ENCODE assay signal across 9 mouse cellular contexts in the genomic region with DNA sequence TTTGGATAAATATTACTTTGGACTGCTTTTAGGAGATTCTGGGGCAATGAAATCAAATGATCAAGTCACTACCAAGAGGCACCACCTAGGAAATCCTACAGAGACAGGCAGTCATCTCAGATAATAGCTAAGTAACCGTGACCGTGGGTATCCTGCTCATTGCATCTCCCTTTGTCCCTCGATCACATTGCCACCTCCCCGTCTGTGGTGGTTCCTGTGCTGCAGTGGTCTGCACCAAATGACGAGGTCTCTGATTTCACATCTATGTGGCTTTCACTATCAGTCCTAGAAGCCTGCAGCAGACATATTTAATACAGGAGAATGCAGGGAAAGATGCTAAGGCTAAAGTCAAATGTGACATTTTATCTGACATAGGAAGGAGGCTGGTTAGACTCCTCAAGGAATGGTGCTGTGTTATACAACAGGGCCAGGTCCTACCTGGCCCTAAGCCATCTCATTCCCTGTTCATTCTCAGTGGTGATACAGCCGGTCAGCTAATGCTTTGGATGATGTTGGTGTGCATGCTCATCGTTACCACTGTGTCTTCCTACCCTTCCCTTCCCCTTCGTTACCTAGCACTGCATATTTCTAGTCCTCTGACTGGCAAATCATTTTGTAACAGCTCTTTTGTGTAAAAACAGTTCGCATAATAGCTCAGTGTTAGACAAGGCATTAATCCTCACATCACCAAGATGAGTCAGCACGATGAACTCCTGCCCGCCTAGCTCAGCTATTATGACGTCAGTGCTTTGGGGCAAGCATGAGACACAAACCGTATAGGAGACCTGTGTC.
DNase-seq lines count a peak whose midpoint lies in the region; ATAC-seq lines count a peak whose summit lies in the region.
"Had no signal": no experiment of that assay in that cellular context is flagged by ENCODE, and none has a peak within 500 bp of the region (broad histone marks: within the 10 kb centered on the region; RNA-seq: fewer than 3 reads in every experiment).

No protein-coding gene starts in this region.

- H3K36me3 ChIP-seq in neural tube, embryonic 11.5 days (ENCODE audit: control insufficient read depth, insufficient read depth, low read length): no peaks in the 10 kb centered on the region
- H3K36me3 ChIP-seq in neural tube, embryonic 14.5 days (ENCODE audit: control insufficient read depth, insufficient read depth, low read length): no peaks in the 10 kb centered on the region
- H3K36me3 ChIP-seq: embryonic facial prominence, embryonic 12.5 days had no signal

- DNase-seq in adrenal gland, adult 8-10 months: peak; percentile 42
- no peak for DNase-seq in adrenal gland, adult 18-20 months (ENCODE audit: low spot score in 2 of 2)
- DNase-seq in neural tube, embryonic 11.5 days (ENCODE audit: low spot score): no peak
- no peak for DNase-seq in neural tube, embryonic 10.5 days (ENCODE audit: extremely low spot score, low spot score)
- DNase-seq in gonadal fat pad, adult 2 months (ENCODE audit: low read depth): peak; percentile 16
- no peak for DNase-seq in liver

- 62% methylated on average over 13 of the region's 13 CpGs for WGBS in neural tube, embryonic 11.5 days
- WGBS in neural tube, embryonic 14.5 days: 40% methylated on average over 13 of the region's 13 CpGs

- H3K4me2 ChIP-seq in neural tube, embryonic 11.5 days (ENCODE audit: low read depth): no peak overlapping the region
- H3K4me2 ChIP-seq in neural tube, embryonic 14.5 days (ENCODE audit: low read depth, low read length): no peak overlapping the region
- H3K4me2 ChIP-seq: embryonic facial prominence, embryonic 12.5 days had no signal

- H3K4me3 ChIP-seq in neural tube, embryonic 11.5 days (ENCODE audit: low read depth, low read length): no peak overlapping the region
- H3K4me3 ChIP-seq in neural tube, embryonic 14.5 days (ENCODE audit: low read depth, low read length): no peak overlapping the region
- H3K4me3 ChIP-seq: embryonic facial prominence, embryonic 12.5 days had no signal

- H3K27me3 ChIP-seq in neural tube, embryonic 11.5 days (ENCODE audit: control insufficient read depth, insufficient read depth, low read length): no peaks in the 10 kb centered on the region
- H3K27me3 ChIP-seq in neural tube, embryonic 14.5 days (ENCODE audit: control insufficient read depth, insufficient read depth, low read length): no peaks in the 10 kb centered on the region
- H3K27me3 ChIP-seq: embryonic facial prominence, embryonic 12.5 days had no signal

- no peak overlapping the region; the same call in 1 of the 2 replicates for H3K9ac ChIP-seq in neural tube, embryonic 11.5 days (ENCODE audit: low read length)
- no peak overlapping the region for H3K9ac ChIP-seq in neural tube, embryonic 14.5 days (replicated peaks; ENCODE audit: low read depth, low read length)
- H3K9ac ChIP-seq: embryonic facial prominence, embryonic 12.5 days had no signal

- ATAC-seq in neural tube, embryonic 11.5 days (ENCODE audit: insufficient read depth, low FRiP score, low TSS enrichment): 0 out of 2 replicates have a peak, but pooled peaks have one; percentile 9
- peak; percentile 56; the same call in 1 of the 2 replicates for ATAC-seq in neural tube, embryonic 14.5 days (ENCODE audit: low read depth)
- no peak for ATAC-seq in granulocyte monocyte progenitor cell, adult 5-6 weeks (replicated peaks; ENCODE audit: poor library complexity, severe bottlenecking)

- no peaks in the 10 kb centered on the region for H3K9me3 ChIP-seq in neural tube, embryonic 11.5 days (ENCODE audit: control insufficient read depth, low read length)
- no peaks in the 10 kb centered on the region for H3K9me3 ChIP-seq in neural tube, embryonic 14.5 days (ENCODE audit: control insufficient read depth, low read length)
- H3K9me3 ChIP-seq: embryonic facial prominence, embryonic 12.5 days had no signal

- no peak overlapping the region for H3K27ac ChIP-seq in neural tube, embryonic 11.5 days (ENCODE audit: low read depth, low read length)
- H3K27ac ChIP-seq in neural tube, embryonic 14.5 days (ENCODE audit: low read depth, low read length): no peak overlapping the region
- H3K27ac ChIP-seq: embryonic facial prominence, embryonic 12.5 days had no signal

- H3K4me1 ChIP-seq in neural tube, embryonic 11.5 days (ENCODE audit: control insufficient read depth, insufficient read depth, low read length): 0 out of 2 replicates have a peak, but pooled peaks cover 3% of the 10 kb centered on the region
- peaks cover 4% of the 10 kb centered on the region; the same call in 1 of the 2 replicates for H3K4me1 ChIP-seq in neural tube, embryonic 14.5 days (ENCODE audit: control insufficient read depth, insufficient read depth, low read length)

Comparison
In these comparisons a context has a peak if more than half of its experiments do, and no peak if none do; other contexts are left out.
1. DNase-seq: peak in adrenal gland, adult 8-10 months (single experiment) and gonadal fat pad, adult 2 months (single experiment); none in adrenal gland, adult 18-20 months (0 of 2), neural tube, embryonic 11.5 days (single experiment), neural tube, embryonic 10.5 days (single experiment) and liver (single experiment).